Mouse (Mus musculus) frontal cortex, postnatal 25 days (tissue): ENCODE results near the gene Gjb3.

Source experiments
- DNase-seq, 2 experiments: peaks; one replicate each; pipeline ENCODE4 v3.0.0; 2022; ENCODE audit warnings: low spot score in 2 of 2

Gjb3 gene

GRCm38 (mm10) chr4:127330181-127331100 lies at the start of gene Gjb3:
Gene Gjb3, minus strand, starts transcription at chr4:127330844.
- DNase-seq, result no peak

- DNase-seq, result no peak
These were observed 46.7 kb upstream of the Gjb3 start for GRCm38 (mm10) chr4:127377344-127377743.

GRCm38 (mm10) chr4:127375541-127376177 lies 45.0 kb upstream of the Gjb3 start:
- no peak for DNase-seq

- no peak for DNase-seq
These were observed 44.0 kb upstream of the Gjb3 start for GRCm38 (mm10) chr4:127374645-127375044.

GRCm38 (mm10) chr4:127373491-127373890 lies 42.8 kb upstream of the Gjb3 start:
- DNase-seq, result no peak

GRCm38 (mm10) chr4:127371546-127371945 lies 40.9 kb upstream of the Gjb3 start:
- no peak for DNase-seq

GRCm38 (mm10) chr4:127370447-127370846 lies 39.8 kb upstream of the Gjb3 start:
- no peak for DNase-seq

GRCm38 (mm10) chr4:127368379-127368973 lies 37.8 kb upstream of the Gjb3 start:
- peak; percentile 66 to 70 for DNase-seq

- no peak for DNase-seq
These were observed 35.2 kb upstream of the Gjb3 start for GRCm38 (mm10) chr4:127365834-127366233.

GRCm38 (mm10) chr4:127365433-127365832 lies 34.8 kb upstream of the Gjb3 start:
- no peak for DNase-seq

GRCm38 (mm10) chr4:127364431-127364830 lies 33.8 kb upstream of the Gjb3 start:
- DNase-seq, result no peak

- no peak for DNase-seq
These were observed 32.7 kb upstream of the Gjb3 start for GRCm38 (mm10) chr4:127363331-127363730.

- no peak for DNase-seq
These were observed 31.9 kb upstream of the Gjb3 start for GRCm38 (mm10) chr4:127362520-127362919.

- DNase-seq, result no peak
These were observed 27.4 kb upstream of the Gjb3 start, which contains the start of gene Gjb5 for GRCm38 (mm10) chr4:127358018-127358417. Gene Gjb5, minus strand, starts transcription at chr4:127358181.

- DNase-seq, result no peak
These were observed 24.2 kb upstream of the Gjb3 start for GRCm38 (mm10) chr4:127354506-127355485.

GRCm38 (mm10) chr4:127353951-127354438 lies 23.4 kb upstream of the Gjb3 start, which contains the start of gene Gjb4:
Gene Gjb4, minus strand, starts transcription at chr4:127354081.
- DNase-seq, result no peak

- DNase-seq, result no peak
These were observed 21.9 kb upstream of the Gjb3 start for GRCm38 (mm10) chr4:127352594-127352993.

- DNase-seq, result no peak
These were observed 19.1 kb upstream of the Gjb3 start for GRCm38 (mm10) chr4:127349560-127350300.

- DNase-seq, result no peak
These were observed 14.4 kb upstream of the Gjb3 start for GRCm38 (mm10) chr4:127345000-127345399.

- DNase-seq, result no peak
These were observed 10.7 kb upstream of the Gjb3 start for GRCm38 (mm10) chr4:127341372-127341771.
